Mouse (Mus musculus) hindbrain, embryonic 16.5 days (tissue): Measurements from ENCODE around the gene Entr1. TPM values are rescaled to one million over a fixed set of nuclear protein-coding genes. Genes with fewer than 3 reads are reported as not detected.

Experiments used
- ATAC-seq: fragments of 200-750 bp; cut with Nextera tagmentation; 2 replicates; pipeline ENCODE4 v1.8.0; 2017; ENCODE audit warnings: moderate TSS enrichment, moderate library complexity
- H3K27ac ChIP-seq: fragments of 300-500 bp; sonication (generic); 2 replicates; pipeline ENCODE4 v1.5.1; 2014; ENCODE audit warnings: low read depth, mild to moderate bottlenecking, control low read depth, low read length, moderate library complexity
- H3K27me3 ChIP-seq: fragments of 300-500 bp; sonication (generic); replicated peaks from 2 replicates; pipeline ENCODE4 v1.6.1; 2014; ENCODE audit warnings: low read length; ENCODE audit not compliant: control insufficient read depth, insufficient read depth
- H3K36me3 ChIP-seq: fragments of 300-500 bp; sonication (generic); 2 replicates; pipeline ENCODE4 v1.6.1; 2014; ENCODE audit warnings: mild to moderate bottlenecking, low read length, moderate library complexity, mixed read lengths; ENCODE audit not compliant: control insufficient read depth, insufficient read depth
- H3K4me1 ChIP-seq: fragments of 300-500 bp; sonication (generic); 2 replicates; pipeline ENCODE4 v1.6.1; 2014; ENCODE audit warnings: low read depth, low read length; ENCODE audit not compliant: control insufficient read depth, insufficient read depth
- H3K4me2 ChIP-seq: fragments of 300-500 bp; sonication (generic); 2 replicates; pipeline ENCODE4 v1.6.1; 2014; ENCODE audit warnings: mild to moderate bottlenecking, low read length, control low read depth, moderate library complexity
- H3K4me3 ChIP-seq: fragments of 300-500 bp; sonication (generic); 2 replicates; pipeline ENCODE4 v1.5.1; 2014; ENCODE audit warnings: mild to moderate bottlenecking, low read length, control low read depth, moderate library complexity
- H3K9ac ChIP-seq: fragments of 300-500 bp; sonication (generic); 2 replicates; pipeline ENCODE4 v1.6.1; 2014; ENCODE audit warnings: low read depth, mild to moderate bottlenecking, control low read depth, low read length, moderate library complexity
- H3K9me3 ChIP-seq: fragments of 300-500 bp; sonication (generic); 2 replicates; pipeline ENCODE4 v1.6.1; 2014; ENCODE audit warnings: mild to moderate bottlenecking, low read length, moderate library complexity; ENCODE audit not compliant: control insufficient read depth
- WGBS: fragments of 180-500 bp; shearing (Covaris S2); extraction: QIAGEN DNeasy Blood & Tissue Kit; methylation state at CpG from one replicate; pipeline ENCODE4 v1.1.7; 2014; 5-methylcytosine and 5-hydroxymethylcytosine counted together
- polyA plus RNA-seq: library from polyadenylated mRNA; unstranded; fragments of >200 nt; fragmentation: Nextera tagmentation; extraction: Ambion mirVana; gene quantifications from 2 replicates; pipeline ENCODE4 v1.2.1, GENCODE M21; 2015

Gene Entr1
- polyA plus RNA-seq, 1 experiment from 2014 or later, result 158 TPM

- Histone ChIP-seq H3K9me3 (no peaks in the 10 kb centered on the region), H3K4me1 (peaks cover 10% of the 10 kb centered on the region), H3K9ac (no peak overlapping the region), H3K27me3 (no peaks in the 10 kb centered on the region), H3K27ac (no peak overlapping the region), H3K4me3 (no peak overlapping the region), H3K36me3 (no peaks in the 10 kb centered on the region), H3K4me2 (no peak overlapping the region)
- 79% methylated on average over 7 of the region's 7 CpGs for WGBS
- ATAC-seq, result no peak
Observed at GRCm38 (mm10) chr2:26356678-26357077, 32.4 kb downstream of the Entr1 start.

GRCm38 (mm10) chr2:26356231-26356630 is 32.9 kb downstream of the Entr1 start:
- Histone ChIP-seq H3K9ac (no peak overlapping the region), H3K4me1 (peaks cover 11% of the 10 kb centered on the region), H3K36me3 (no peaks in the 10 kb centered on the region), H3K9me3 (no peaks in the 10 kb centered on the region), H3K27ac (no peak overlapping the region), H3K4me3 (no peak overlapping the region), H3K4me2 (no peak overlapping the region), H3K27me3 (no peaks in the 10 kb centered on the region)
- WGBS, result 87% methylated on average over 4 of the region's 4 CpGs
- ATAC-seq, result no peak

DNA sequence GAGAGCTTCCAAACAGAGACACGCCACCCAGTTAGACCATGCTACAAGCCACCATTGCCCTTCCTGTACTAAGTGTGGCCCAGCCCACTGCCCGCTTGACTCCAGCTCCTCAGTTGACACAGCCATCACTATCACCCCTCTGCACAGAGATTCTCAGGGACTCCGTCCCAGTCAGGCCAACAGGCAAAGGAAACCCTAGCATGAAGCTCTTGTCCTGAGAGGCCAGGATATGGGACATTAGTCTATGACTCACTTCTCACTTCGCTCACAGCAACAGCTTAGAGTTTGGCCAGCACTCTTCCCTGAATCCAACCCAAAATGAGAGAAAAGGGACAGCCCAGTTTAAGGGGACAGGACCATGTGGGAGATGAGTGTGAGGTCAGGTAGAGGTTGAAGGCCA is 34.7 kb downstream of the Entr1 start:
- Histone ChIP-seq H3K27me3 (no peaks in the 10 kb centered on the region), H3K4me3 (no peak overlapping the region), H3K9ac (no peak overlapping the region), H3K27ac (no peak overlapping the region), H3K9me3 (no peaks in the 10 kb centered on the region), H3K36me3 (peaks cover 6% of the 10 kb centered on the region), H3K4me2 (no peak overlapping the region), H3K4me1 (peaks cover 19% of the 10 kb centered on the region)
- no peak for ATAC-seq
- WGBS, result 95% methylated on average over 4 of the region's 4 CpGs

DNA sequence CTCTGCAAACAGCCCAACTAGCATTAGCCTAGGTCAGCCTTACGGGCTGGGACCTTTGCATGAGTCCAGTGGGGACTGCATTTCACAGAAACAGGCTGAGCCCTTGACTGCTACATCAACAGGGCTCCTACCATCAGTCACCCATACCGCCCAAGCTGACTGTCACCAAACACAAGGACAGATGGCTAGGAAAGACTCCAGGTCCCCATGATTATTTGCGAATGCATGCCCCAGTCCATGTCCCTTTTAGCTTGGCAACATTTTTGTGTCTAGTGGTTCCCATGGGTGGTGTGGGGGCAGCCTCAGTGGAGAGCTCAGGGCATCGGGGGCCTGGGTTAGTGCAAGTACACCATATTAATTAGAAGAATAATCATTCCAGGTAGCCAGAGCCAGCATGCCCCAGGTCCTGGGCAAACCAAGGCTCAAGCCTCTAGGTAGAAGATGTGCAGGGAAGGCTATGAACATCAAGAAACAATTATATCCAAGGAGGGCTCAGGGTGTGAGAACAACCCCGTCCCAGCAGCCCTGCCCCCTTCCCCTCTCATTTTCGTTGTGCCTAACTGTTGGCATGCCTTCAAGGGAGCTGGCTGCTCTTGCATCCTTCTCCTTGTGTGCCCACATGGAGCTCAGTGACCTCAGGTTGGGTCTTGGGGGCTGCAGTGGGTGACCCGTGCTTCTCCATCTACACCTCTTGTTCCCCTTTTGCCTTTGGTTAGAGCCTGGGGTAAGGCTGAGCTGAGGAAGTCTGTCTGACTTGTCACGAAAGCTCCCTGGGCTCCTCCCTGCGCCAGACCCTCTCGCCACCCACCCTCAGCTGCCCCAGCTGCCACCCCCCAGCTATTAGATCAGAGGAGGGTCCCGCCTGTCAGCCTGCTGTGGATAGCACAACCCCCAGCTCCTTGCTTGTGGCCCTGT is 35.8 kb downstream of the Entr1 start:
- H3K27me3 ChIP-seq, result no peaks in the 10 kb centered on the region
- peaks cover 19% of the 10 kb centered on the region for H3K4me1 ChIP-seq
- peak overlapping the region; percentile 88 for H3K4me3 ChIP-seq
- H3K27ac ChIP-seq, result no peak overlapping the region
- peak overlapping the region; percentile 96 for H3K4me2 ChIP-seq
- no peak for ATAC-seq
- H3K9ac ChIP-seq, result peak overlapping the region; percentile 87
- no peaks in the 10 kb centered on the region for H3K9me3 ChIP-seq
- peaks cover 13% of the 10 kb centered on the region for H3K36me3 ChIP-seq
- WGBS, result 88% methylated on average over 11 of the region's 11 CpGs

DNA sequence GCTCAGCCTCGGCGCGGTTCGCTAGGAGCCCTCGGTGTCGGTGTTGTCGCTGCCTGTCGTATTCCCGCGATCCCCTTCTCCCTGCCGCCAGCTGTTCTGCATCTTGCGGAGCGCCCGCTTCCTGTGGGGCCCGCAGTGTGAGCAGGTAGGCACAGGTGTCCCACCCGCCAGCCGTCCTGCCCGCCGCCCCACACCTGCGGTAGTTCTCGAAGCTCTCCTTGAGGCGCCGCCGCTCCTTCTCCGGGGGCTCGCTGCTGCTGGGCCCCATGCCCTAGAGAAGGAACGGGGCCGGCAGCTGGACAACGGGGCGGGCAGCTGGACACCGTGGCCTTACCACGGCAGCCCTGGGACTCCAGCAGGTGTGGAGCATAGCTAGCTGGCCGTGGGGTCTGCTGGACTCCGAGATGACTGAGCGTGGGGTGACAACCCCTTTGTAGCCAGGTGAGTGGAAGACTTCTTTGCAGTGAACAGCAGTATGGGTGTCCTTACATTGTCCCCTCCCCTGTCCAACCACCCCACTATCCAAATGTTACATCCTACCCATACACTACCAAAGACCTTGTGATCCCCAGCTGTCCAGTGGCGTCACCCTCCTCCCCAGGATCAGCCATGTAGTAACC is 36.7 kb downstream of the Entr1 start:
- Histone ChIP-seq H3K4me1 (peaks cover 19% of the 10 kb centered on the region), H3K4me3 (peak overlapping the region; percentile 88), H3K9ac (peak overlapping the region; percentile 87), H3K27me3 (no peaks in the 10 kb centered on the region), H3K4me2 (peak overlapping the region; percentile 96), H3K36me3 (peaks cover 13% of the 10 kb centered on the region), H3K9me3 (no peaks in the 10 kb centered on the region), H3K27ac (peak overlapping the region; percentile 89)
- ATAC-seq, result peak; percentile 40
- WGBS, result 2% methylated on average over 36 of the region's 36 CpGs

DNA sequence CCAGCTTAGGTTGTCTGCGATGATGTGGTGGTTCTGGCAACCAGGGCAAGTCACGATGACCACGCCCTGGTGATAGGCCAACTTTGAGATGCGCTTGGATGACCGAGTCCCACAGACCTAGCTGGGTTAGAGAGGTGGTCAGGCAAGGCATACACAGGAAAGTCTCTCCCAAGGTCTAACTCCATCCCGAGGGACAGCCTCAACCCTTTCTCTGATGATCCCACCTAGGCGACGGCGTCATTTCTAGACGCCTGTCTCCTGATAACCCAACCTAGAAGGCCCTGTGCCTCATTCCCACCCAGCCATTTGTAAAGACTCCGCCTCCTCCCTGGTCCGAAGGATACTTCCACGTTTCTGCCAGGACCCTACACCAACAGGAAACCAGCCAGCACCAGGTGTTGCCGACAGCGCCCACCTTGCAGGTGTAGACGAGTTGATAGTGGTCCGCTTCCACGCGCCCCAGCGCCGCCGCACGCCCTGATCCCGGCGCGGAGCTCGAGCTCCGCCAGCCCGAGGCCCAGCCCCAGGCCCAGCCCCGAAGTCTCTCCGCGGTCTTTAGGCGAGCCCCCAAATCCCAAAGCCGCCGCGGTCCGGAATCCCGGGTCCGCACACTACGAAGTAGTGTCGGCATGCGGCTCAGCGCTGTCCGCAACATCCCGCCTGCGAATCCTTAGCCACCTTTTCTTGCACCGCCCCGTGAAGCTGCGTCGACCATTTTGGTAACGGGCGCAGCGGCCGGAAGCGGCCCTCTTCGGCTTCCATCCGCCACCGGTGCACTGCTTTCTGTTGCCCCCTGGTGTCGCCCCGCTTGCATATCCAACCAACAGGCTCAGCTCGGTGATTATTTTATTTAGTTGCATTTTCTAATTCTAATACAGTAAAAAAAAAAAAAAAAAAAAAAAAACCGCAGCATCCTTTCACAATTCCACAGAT is 37.5 kb downstream of the Entr1 start, which contains the start of gene Dnlz:
Gene Dnlz (minus strand): TSS at position 753 of the 933 bp plus-strand sequence.
- Histone ChIP-seq H3K4me2 (peak within 1 kb of the TSS; percentile 96), H3K9ac (peak within 1 kb of the TSS; percentile 92), H3K27ac (peak within 1 kb of the TSS; percentile 89), H3K9me3 (no peaks in the 10 kb centered on the region), H3K27me3 (no peaks in the 10 kb centered on the region), H3K36me3 (peaks cover 19% of the 10 kb centered on the region), H3K4me1 (peaks cover 19% of the 10 kb centered on the region), H3K4me3 (peak within 1 kb of the TSS; percentile 88)
- WGBS, result 2% methylated on average over 61 of the region's 62 CpGs
- peak; percentile 85 for ATAC-seq

GRCm38 (mm10) chr2:26348241-26348640 is 40.9 kb downstream of the Entr1 start:
- Histone ChIP-seq H3K27ac (no peak overlapping the region), H3K9ac (no peak overlapping the region), H3K27me3 (no peaks in the 10 kb centered on the region), H3K4me3 (no peak overlapping the region), H3K36me3 (peaks cover 48% of the 10 kb centered on the region), H3K9me3 (no peaks in the 10 kb centered on the region), H3K4me1 (peaks cover 15% of the 10 kb centered on the region), H3K4me2 (no peak overlapping the region)
- ATAC-seq, result no peak
- WGBS, result 74% methylated on average over 6 of the region's 6 CpGs

- H3K36me3 ChIP-seq, result peaks cover 57% of the 10 kb centered on the region
- no peaks in the 10 kb centered on the region for H3K9me3 ChIP-seq
- H3K4me3 ChIP-seq, result no peak overlapping the region
- ATAC-seq, result no peak
- 68% methylated on average over 11 of the region's 11 CpGs for WGBS
- H3K4me2 ChIP-seq, result no peak overlapping the region
- peaks cover 6% of the 10 kb centered on the region for H3K4me1 ChIP-seq
- no peak overlapping the region; the same call in 1 of the 2 replicates for H3K9ac ChIP-seq
- H3K27me3 ChIP-seq, result no peaks in the 10 kb centered on the region
- H3K27ac ChIP-seq, result no peak overlapping the region
Observed at GRCm38 (mm10) chr2:26342609-26343490, 46.3 kb downstream of the Entr1 start.
